Mouse (Mus musculus): ENCODE data around the gene Slx4ip.

- TF ChIP-seq EP300 (IDR thresholded peaks at IDR 0.05; ENCODE audit: insufficient read depth, low read depth, low read length) (no peak), CTCF (IDR thresholded peaks at IDR 0.05; ENCODE audit: low read depth, low read length) (no peak), POLR2A (IDR thresholded peaks at IDR 0.05; ENCODE audit: insufficient read depth, low read length) (no peak)
Measured at GRCm38 (mm10) chr2:137006656-137007055, 115.6 kb downstream of the Slx4ip start.
